Mouse (Mus musculus): Measurements from ENCODE around the gene Lcp1.

DNA sequence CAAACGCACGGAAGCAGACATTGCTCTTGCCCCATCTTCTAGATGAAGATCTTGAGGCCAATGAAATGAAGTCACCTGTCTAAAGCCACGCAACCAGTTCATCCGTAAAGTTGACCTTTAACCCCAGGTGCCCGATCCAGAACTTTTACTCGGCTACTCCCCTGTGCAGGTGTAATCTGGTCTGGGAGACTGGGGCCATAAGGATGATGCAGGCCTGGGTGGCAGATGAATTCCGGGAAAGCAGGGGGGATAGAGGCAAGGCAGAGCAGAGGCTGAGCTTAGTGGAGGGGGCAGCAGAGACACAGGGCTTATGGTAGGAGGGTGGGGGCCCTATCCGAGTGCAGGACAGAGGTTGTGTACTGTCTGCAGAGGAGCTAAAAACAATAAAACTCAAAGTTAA lies 43.4 kb downstream of the Lcp1 start:
- no peak for TF ChIP-seq CTCF (IDR thresholded peaks at IDR 0.05; ENCODE audit: low read depth, low read length)
- TF ChIP-seq POLR2A (IDR thresholded peaks at IDR 0.05; ENCODE audit: borderline replicate concordance, low read depth, low read length): no peak

All from bone marrow macrophage, adult 2 months (primary cell).